Mouse (Mus musculus) heart, postnatal 4 days (tissue): ENCODE measurements around the gene Fancd2os. TPM values are rescaled to one million over a fixed set of nuclear protein-coding genes. Genes with fewer than 3 reads are reported as not detected.

Experiments
- DNase-seq: peaks from one replicate; pipeline ENCODE4 v3.0.0; 2021
- total RNA-seq, 2 experiments: library from RNA; stranded (reverse); gene quantifications; 2 replicates each; pipeline ENCODE4 v1.2.3; 2021

The Fancd2os gene
- total RNA-seq, result not detected

DNA sequence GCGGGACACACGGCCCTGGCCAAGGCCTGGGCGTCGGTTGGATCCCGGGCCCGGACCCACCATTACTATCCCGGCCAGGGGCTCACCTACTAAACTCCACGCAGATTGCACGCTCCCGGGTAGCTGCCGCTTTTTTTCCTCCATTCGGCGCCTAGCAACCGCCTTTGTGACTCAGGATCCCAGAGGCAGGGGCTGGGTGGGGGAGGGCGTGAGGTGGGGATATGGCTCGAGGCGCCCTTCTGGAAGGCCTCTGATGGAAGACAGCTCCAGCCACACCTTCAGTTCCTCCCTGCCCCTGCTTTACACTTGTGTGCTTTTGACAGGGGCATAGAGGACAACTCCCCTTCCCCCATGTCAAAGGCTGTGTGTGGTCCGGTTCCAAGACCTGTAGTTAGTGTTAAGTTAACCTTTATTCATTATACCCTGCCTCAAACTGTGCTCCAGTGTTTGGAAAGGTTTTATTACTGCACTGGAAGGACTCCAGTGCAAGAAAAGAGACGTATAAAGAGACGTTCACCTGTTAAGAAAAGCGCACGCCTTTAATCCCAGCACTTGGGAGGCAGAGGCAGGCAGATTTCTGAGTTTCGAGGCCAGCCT, at the start of gene Fancd2os:
Fancd2os (minus strand) TSS at position 173 of the 597 bp plus-strand sequence.
- DNase-seq, result no peak

DNA sequence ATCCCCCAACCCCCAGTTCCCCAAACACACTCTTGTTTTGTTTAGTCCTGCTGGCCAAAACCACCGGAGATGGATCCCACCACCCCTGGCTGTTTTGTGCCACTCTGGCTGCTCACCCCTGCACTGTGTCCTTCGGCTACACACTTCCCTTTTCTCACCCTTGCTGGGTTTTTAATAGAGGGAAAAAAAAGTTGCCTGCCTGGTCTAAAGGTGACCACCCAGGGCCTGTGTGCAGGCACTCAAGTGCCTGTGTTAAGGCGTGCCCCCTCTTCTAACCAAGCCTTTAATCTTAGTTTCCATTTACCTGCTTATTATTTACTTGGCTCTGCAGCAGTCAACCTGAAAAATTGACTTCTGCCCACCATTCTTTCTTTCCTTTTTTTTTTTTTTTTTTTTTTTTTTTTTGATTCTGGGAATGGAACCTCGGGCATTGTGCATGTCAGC, 49.7 kb upstream of the Fancd2os start:
- DNase-seq, result no peak

DNA sequence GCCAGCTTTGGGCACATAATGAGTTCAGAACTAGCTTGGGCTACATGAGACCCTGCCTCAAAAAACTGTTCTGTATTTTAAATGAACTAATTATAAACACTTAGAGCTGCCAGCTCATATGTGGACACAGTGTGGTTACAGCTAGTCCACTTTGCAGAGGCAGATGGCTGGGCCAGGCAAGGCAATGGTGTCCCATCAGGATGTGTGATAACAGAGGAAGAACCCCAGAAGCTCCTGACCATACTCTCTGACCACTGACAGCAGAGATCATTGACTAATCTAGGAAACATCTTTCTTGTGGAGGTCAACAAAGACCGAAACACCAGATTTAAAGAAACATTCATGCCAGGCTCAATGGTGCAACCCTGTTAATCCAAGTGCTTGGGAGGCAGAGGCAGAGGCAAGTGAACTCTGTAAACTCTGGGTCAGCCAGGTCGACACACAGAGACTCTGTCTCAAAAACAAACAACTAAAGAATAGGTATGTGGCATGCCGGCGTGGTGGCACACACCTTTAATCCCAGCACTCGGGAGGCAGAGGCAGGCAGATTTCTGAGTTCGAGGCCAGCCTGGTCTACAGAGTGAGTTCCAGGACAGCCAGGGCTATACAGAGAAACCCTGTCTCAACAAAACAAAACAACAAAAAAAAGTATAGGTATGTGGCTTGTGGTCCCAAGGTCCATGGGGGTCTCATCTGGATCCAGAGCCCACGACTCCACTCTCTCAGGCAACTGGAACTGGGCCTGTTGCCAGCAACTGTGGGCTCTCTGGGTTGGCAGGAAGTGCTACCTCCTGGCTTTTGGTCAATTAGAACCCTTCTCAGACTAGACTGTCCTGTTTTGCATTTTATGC, 49.1 kb upstream of the Fancd2os start:
- DNase-seq, result no peak

DNA sequence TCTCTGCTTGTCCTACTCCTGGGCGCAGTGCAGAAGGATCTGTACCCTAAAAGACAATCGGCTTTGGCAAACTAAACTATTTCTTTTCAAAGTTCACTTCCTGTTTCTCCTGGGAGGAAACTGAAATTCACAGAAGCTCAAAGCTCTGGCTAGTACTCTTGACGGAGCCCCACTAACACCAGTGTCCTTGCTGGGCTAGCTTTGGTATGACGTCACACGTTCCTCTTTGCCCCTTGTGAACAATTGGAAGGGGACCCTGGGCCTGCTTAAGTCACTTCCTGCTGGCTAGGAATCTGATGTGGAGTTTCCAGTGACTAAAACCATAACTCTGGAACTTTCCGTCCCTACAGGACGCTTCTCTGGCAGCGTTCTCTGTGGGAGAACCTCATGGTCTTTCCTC, 44.3 kb upstream of the Fancd2os start:
- DNase-seq, result peak; percentile 61

DNA sequence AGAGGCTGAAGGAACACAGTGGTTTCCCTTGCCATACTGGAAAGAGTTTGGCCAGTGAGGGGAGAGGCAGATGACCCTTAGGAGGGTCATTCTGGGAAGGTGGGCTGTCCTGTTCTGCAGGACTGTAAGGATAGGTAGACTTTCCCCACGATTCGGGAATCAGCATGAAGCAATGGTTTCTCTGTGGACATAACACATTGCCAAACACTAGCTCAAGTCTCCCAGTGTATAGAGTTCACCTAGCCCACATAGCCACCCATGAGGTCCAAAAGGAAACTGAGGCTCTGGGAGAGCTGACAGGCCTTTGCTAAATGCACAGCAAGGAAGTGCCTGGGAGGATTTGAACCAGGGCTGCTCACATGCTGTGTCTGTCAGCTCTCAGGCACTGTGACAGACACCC, 43.5 kb upstream of the Fancd2os start:
- DNase-seq, result no peak

DNA sequence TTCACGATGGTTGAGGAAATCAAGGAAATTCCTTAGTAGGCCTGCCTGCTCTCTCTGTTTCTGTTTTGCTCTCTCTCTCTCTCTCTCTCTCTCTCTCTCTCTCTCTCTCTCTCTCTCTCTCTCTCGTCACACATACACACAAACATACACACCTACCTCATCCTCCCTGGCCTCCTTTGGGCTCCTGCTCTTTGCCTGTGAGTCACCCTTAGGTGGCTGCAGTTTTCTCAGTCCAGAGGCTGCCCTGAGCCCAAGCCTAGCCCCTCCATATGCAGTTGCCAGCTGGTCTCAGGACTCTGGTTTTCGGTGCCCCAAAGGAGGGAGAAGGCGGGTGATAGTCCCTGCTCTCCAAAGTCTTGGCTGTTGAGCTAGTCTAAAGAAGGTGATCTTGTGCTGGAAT, 42.5 kb upstream of the Fancd2os start:
- no peak for DNase-seq

DNA sequence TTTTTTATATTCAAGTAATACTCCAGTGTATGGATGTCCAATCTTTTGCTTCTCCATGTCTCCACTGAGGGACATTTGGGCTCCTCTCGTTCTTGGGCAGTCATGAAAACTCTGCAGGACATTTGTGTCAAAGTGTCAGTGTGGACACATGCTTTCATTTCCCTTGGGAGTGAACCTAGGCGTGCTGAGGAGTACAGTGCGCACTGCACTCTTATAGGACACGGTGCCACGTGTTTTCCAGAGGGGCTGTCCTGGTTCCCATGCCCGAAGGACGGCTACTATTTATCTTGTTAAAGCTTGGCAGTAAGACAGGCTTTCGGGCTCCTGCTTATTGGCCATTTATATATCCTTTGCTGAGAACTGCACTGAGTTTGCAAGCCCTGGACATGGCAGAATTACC, 42.1 kb upstream of the Fancd2os start:
- DNase-seq, result no peak

DNA sequence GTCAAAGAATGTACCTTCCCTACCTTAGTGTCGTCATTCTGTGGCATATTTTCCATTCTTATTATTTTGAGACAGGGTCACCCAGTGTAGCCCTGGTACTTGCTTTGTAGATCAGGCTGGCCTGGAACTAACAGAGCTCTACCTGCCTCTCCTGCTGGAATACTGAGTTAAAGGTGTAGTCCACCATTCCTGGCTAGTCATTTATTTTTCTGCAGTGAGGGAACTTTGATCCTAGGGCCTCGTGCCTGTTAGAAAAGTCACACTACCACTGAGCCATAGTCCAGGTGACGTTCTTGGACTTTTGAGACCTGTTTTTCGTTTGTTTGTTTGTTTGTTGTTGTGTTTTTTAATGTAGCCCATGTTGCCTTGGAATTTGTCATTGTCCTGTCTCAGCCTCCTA, 38.7 kb upstream of the Fancd2os start:
- no peak for DNase-seq

DNA sequence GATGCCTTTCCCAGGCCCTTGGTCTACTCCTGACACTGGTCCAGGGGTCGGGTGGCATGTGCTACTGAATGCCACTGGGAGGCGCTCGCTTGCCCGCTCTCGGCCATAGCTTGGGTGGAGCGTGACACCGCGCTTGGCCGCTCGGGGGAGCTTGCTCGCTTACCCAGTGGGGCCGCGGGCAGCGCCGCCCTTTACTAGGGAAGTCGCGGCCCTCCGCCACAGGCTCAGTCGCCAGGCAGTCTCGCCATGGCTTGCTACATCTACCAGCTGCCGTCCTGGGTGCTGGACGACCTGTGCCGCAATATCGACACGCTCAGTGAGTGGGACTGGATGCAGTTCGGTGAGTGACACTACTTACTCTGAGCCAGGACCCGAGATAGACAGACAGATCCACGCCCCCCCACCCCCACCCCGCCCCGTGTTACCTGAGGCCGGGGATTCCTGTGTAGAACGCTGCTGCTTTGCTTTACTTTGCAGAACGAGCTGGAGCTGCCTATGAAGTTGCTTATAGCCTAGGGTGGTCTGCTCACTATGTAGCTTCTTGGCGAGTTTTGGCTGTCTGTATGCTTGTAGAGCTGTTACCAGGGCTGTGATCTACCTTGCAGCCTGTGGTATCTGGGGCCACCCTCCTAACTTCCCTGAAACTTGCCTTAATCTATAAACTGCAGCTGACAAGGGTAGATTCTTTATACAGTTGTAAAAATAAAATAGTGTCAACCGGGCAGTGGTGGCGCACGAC, 38.0 kb upstream of the Fancd2os start, which contains the start of gene Irak2:
Irak2 (plus strand) TSS at position 166 of the 739 bp plus-strand sequence.
- peak; percentile 98 for DNase-seq

DNA sequence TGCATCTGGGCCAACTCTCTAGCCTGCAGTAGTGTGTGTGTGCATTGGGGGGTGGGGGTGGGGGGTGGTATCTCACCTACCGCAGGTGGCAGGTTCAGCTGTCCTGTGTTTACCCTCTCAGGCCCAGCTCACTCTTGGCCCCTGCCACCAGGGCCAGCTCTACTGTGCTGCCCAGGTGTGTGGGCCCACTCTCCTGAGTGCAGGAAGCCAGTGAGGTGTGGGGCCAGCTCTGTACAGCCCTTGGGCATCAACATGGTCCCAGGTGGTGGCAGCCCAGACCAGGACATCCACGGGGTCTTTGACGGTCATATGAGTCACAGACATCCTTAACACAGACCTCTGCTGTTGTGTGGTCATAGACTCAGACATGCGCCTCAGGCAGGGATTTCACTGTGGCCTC, 32.3 kb upstream of the Fancd2os start:
- no peak for DNase-seq

DNA sequence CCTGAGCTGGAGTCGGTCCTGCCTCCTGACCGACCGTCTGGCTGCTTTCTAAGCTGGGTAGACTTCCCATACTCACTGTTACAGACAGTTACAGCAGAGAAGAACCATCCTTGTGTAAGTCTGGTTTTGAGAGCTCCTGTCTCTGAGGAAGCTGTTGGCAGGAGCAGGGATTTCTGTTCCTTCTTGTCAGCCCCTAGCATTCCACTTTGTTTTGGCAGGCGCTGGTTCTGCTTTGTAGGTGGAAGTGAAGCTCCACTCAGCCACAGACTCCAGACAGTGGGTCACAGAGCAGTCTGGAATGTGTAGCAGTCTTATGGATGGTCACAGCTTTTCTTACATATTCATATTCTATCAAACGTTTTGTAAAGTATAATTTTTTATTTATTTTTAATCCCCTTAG, 29.8 kb upstream of the Fancd2os start:
- DNase-seq, result no peak

DNA sequence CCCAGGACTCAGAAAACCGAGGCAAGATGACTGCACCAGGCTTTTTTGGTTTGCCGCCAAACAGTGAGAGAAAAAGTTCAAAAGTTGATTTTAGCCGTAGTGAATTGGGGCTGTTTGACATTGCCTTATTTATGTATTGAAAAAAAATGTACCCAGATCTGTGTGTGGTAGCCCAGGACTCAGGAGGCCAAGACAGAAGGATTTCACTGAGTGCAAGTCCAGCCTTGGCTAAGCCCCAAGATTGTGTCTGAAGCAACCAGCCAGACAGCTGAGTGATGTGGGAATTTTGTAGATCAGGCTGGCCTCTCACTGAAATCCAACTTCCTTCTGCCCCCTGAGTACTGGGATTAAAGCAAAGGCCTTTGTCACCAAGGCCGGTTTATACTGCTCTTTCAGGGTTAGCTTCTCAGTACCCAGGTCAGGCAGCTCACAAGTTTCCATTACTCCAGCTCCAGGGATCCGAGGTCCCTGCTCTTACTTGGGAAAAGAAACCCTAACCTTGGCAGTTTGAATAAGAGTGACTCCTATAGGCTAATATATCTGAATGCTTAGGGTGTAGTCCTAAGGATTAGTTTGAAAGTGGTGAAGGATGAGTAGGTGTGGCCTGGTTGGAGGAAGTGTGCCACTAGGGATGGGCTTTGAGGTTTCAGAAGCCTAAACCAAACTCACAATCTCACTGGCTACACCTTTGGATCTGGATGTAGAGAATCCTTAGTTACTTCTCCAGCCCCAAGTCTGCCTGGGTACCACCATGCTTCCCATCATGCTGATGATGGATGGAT, 24.7 kb upstream of the Fancd2os start:
- peak; percentile 19 for DNase-seq

DNA sequence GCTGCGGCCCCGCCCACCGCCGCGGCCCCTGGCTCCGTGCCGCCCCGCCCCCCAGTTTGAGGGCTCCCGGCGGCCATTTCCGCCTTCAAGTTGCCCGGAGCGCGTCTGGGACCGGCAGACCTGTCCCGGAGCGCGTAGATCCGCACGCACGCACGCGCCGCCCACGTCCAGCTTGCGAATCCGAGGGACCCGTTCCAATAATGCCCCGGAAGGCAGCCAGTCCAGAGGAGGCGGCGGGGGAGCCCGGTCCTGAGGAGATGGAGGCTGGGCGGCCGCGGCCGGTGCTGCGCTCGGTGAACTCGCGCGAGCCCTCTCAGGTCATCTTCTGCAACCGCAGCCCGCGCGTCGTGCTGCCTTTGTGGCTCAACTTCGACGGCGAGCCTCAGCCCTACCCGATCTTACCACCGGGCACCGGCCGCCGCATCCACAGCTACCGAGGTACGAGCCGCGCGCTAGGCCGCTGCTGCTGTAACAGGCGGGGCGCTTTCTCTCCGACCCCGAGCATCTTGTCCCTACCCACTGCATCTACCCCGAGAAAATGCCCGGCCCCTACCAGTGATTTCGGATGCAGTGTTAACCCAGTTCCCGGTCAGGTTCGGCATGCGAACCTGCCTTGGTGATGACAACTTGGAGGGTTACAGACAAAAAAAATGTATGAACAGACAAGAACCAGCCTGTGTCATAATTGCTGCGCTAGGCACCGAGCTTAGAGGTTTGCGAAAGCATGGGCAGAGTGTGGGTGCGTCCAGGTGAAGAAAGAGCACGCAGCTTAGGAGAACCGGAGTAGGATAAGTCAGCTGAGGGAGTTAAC, 23.6 kb upstream of the Fancd2os start, which contains the start of gene Vhl:
Vhl (plus strand) TSS at position 19 of the 811 bp plus-strand sequence.
- peak; percentile 90 for DNase-seq

DNA sequence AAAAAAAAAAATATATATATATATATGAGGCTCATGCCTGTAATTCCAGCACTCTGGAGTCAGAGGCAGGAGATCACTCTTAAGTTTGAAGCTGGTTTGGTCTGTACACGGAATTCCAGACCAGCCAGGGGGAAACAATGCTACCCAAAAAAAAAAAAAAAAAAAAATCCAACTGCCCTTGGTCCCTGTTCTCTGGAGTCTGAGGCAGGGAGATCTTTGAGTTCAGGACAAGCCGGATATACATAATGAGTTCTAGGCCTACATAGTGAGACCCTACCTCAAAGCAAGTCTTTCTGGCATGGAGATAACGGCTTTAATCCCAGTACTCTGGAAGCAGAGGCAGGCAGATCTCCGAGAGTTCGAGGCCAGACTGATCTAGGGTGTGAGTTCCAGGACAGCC, 22.9 kb upstream of the Fancd2os start:
- DNase-seq, result peak; percentile 9

DNA sequence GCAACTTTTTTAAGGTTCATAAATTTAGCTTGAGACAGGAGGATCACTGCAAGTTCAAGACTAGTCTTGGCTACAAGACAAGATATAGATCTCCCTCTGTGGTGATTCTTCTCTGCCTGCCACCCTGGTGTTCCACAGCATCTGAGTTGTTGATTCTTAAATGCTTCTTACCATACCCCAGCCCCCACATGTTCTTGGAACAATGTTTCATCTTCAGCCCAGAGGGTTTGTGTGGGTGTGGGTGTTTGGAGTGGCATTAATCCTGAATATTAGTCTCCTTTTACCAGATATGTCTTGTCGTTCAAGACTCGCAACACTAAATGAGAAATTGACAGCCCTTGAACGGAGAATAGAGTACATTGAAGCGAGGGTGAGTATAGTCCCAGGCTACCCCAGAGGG, 15.0 kb upstream of the Fancd2os start:
- DNase-seq, result no peak

DNA sequence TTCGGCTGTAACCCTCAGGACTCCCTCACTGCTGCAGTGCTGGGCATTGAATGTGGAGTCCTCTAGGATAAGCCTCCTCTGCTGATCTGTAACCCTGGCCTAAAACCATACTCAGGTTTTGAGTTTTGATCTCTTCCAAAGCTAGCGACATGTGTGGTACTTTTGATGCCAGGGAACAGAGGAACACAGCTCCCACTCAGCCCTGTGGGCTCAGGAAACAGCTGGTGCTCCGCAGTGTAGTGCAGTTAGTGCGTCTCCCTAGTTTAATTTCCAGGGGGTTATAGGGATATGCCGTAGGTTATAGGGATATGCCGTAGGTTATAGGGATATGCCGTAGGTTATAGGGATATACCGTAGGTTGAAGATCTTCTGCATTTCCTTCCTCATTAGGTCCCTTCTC, 14.5 kb upstream of the Fancd2os start:
- no peak for DNase-seq

DNA sequence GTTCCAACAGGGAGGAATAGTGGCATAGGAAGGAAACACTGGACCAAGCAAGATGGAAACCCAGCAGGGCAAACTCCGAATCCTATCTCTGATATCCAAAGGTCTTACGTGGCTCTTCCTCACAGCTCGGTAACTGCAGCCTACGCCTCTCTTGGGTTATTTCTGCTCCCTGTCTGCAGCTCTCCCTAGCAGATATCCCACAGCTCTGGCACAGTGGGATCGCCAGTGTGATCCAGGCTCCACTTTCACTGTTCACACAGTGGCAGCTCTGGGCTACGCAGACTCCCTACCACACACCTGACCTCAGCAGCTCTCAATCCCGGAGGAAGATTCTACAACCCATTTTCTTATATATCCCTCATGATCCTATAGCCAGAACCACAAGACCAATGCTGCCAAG, 13.6 kb upstream of the Fancd2os start:
- DNase-seq, result no peak

DNA sequence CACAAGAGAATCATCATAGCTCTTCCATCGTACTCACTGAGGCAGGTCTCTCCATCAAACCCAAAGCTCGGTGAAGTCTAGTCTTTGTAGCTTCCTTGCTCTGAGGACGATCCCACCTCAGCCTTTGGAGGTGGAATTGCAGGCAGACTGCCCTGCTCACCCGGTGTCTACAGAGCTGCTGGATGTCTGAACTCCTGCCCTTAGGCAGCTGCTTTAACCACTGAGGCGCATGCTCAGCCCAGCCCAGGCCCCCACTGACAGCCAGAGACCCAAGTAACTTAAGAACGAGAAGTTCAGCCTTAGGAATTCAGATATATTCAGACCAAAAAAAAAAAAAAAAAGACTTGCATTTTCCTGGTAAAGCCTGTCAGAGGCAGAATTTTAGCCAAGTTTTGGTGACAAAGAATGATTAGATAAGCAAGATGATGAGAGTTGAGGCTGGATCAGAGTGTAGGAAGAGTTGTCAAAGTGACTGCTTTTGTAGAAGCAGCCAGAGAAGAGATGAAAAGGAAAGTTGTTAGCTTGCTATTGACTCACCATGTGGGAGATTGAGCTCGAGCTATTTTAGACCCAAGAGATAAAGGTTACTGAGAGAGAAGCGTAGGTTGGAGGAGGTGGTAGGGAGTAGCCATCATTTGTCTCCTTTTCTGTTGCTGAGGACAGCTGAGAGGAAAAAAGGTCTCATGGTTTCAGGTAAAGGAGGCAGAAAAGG, 11.9 kb upstream of the Fancd2os start:
- peak; percentile 28 for DNase-seq

DNA sequence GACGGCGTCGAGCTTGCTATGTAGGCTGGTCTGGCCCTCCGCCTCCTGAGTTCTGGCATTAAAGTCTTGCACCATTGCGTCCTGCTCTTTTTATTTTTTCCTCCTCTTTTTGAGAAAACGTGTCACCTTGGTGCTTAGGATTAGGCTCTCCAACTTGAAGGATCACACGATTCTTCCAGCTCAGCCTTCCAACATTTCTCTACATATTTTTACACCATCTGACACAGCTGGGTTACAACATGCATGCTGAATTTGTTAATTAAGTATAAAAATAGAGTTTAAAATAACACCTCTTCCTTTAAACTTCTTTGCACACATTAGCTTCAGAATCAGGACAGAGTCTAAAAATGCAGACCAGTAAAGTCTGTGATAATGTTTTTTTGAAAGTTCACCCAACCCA, 8.8 kb upstream of the Fancd2os start:
- DNase-seq, result no peak

DNA sequence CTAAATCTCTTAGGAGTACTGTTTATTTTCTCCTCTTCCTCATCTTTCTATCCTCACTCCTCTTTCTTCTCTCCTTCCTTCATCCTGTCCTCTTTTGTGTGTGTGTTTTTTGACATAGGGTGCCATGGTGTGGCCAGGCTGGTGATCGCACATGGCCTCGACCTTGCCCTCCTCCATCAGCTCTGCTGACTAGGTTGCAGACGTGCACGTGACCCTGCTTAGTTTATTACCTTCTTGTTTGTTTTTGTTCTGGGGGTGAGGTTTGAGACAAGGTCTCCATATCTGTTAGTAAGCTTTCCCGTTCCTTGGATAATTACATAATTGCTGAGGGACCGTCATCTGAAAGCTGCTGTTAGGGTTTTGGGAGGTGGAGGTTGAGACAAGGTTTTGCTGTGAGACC, 8.4 kb upstream of the Fancd2os start:
- DNase-seq, result no peak

DNA sequence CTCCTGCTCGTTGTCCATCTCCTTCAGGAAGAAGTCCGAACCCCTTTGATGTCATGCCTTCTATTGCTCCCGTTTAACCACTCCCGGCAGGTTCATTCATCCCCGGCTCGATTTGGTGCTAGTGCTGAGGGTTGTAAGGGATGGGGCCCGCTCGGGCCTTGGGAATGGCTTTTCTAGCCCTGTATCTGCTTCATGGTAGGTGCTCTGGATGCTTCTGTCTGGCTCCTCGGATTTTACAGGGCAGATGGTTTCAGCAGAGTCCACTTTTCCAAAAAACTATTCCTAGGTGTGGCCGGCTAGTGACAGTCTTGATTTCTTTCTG, 4.7 kb upstream of the Fancd2os start:
- DNase-seq, result no peak
